Mouse (Mus musculus): ENCODE measurements around the gene Klhl29. TPM values are rescaled to one million over a fixed set of nuclear protein-coding genes. Genes with fewer than 3 reads are reported as not detected.

The Klhl29 gene
- polyA plus RNA-seq, 1 experiment: 2.4 TPM

DNA sequence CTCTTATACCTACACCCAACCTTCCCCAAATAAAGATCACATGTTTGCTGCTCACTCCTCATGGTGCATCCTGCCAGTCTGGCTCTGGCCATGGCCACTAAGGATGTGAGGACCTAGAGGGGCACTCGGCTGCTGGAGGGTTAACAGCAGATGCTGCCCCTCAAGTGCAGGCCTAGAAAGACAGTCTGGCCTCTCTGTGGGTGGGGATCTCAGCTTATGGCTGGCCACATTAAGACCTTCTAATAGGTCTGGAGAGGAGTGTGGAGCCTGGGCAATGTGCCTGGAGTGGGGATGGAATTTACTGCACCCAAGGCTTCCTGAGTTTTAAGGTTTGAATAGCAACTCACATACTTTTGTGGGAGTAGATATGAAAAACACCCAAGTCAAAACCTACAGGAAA is 188.8 kb downstream of the Klhl29 start:
- no peaks in the 10 kb centered on the region for H3K27me3 ChIP-seq (replicated peaks; ENCODE audit: control insufficient read depth, insufficient read depth, low read length)

DNA sequence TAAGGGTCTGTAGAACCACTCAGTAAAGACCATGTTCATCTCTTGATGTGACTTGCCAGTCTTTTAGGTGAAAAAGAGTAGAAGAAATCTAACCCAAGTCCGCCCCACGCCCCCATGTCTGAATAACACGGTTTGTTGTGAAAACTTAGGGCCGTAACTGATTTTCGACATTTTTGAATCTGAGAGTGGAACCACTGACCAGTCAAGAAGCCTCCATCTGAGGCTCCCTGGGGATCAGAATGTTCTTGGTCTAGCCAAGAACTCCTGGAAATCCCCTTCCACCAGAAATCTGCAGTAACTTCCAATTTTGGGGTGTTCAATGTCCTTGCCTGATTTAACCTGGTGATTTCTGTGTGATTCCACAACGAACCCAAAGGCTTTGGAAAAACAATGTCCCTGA is 189.9 kb downstream of the Klhl29 start:
- TF ChIP-seq CTCF (conservative IDR thresholded peaks at IDR 0.05; ENCODE audit: insufficient read depth, insufficient read length, low read depth, low read length) (no peak), POLR2A (IDR thresholded peaks at IDR 0.05; ENCODE audit: low read depth, low read length) (no peak)
- no peak for DNase-seq
- no peaks in the 10 kb centered on the region for H3K36me3 ChIP-seq (ENCODE audit: control insufficient read depth, insufficient read depth, low read length)
- H3K27ac ChIP-seq (ENCODE audit: insufficient read depth, low read depth, low read length): no peak overlapping the region
- H3K27me3 ChIP-seq (replicated peaks; ENCODE audit: control insufficient read depth, insufficient read depth, low read length): no peaks in the 10 kb centered on the region
- H3K4me1 ChIP-seq (ENCODE audit: control insufficient read depth, insufficient read depth, low read length): no peaks in the 10 kb centered on the region
- H3K4me3 ChIP-seq (ENCODE audit: insufficient read depth, low read depth, low read length): no peak overlapping the region
- WGBS: 86% methylated on average over 6 of the region's 6 CpGs

More for the DNA sequence above, 188.8 kb downstream of the Klhl29 start:
- no peak overlapping the region for H3K27ac ChIP-seq (ENCODE audit: insufficient read depth, low read depth, low read length)
- H3K4me3 ChIP-seq (ENCODE audit: insufficient read depth, low read depth, low read length): no peak overlapping the region
- WGBS: 74% methylated on average over 1 of the region's 1 CpGs
- H3K4me1 ChIP-seq (ENCODE audit: control insufficient read depth, insufficient read depth, low read length): no peaks in the 10 kb centered on the region; the same call in 1 of the 2 replicates
- DNase-seq: peak; percentile 28
- no peak for TF ChIP-seq CTCF (conservative IDR thresholded peaks at IDR 0.05; ENCODE audit: insufficient read depth, insufficient read length, low read depth, low read length)
- TF ChIP-seq POLR2A (IDR thresholded peaks at IDR 0.05; ENCODE audit: low read depth, low read length): no peak
- no peaks in the 10 kb centered on the region for H3K36me3 ChIP-seq (ENCODE audit: control insufficient read depth, insufficient read depth, low read length)

DNA sequence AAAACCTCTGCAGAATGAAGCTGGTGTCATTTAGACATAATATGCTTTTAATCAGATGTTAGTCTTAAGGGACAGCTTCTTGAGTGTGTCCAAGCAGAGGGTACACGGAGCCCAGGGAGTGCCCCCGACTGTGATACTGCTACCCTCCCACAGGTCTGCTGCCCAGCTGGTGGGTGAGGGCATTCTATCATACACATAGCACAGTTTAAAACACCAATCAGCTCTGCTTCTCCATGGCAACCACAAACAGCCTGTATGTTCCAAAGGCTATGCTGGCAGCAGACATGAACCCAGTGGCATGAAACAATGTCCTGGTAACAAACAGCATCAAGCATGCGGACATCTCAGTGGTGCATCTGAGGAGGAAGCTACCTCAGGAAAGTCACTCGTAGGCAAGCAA is 192.9 kb downstream of the Klhl29 start:
- no peak for TF ChIP-seq CTCF (conservative IDR thresholded peaks at IDR 0.05; ENCODE audit: insufficient read depth, insufficient read length, low read depth, low read length)
- no peak for TF ChIP-seq POLR2A (IDR thresholded peaks at IDR 0.05; ENCODE audit: low read depth, low read length)
- Histone ChIP-seq H3K4me3 (ENCODE audit: insufficient read depth, low read depth, low read length) (no peak overlapping the region), H3K36me3 (ENCODE audit: control insufficient read depth, insufficient read depth, low read length) (no peaks in the 10 kb centered on the region), H3K4me1 (ENCODE audit: control insufficient read depth, insufficient read depth, low read length) (no peaks in the 10 kb centered on the region), H3K27ac (ENCODE audit: insufficient read depth, low read depth, low read length) (no peak overlapping the region), H3K27me3 (replicated peaks; ENCODE audit: control insufficient read depth, insufficient read depth, low read length) (no peaks in the 10 kb centered on the region)
- no peak for DNase-seq
- 82% methylated on average over 4 of the region's 4 CpGs for WGBS

DNA sequence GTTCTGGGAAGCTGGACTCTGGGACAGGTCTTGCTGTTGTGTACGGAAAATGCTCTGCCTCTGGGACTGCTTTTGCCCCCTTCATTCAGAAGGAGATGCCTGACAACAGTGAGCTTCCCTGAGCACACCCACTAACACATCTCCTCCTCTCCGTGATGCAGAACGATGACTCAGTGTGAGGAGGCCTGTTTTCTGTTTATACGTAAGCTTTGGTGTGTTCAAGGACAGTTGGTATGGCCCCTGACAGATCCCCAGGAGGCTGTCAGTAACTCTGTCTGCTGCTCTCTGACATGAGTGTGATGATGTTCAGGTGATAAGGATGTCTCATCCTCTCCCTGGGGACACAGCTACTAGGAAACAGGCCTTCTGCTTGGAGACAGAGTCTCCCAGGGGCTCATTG is 193.3 kb downstream of the Klhl29 start:
- no peaks in the 10 kb centered on the region for H3K27me3 ChIP-seq (replicated peaks; ENCODE audit: control insufficient read depth, insufficient read depth, low read length)
- no peaks in the 10 kb centered on the region for H3K36me3 ChIP-seq (ENCODE audit: control insufficient read depth, insufficient read depth, low read length)
- DNase-seq: no peak
- H3K4me1 ChIP-seq (ENCODE audit: control insufficient read depth, insufficient read depth, low read length): no peaks in the 10 kb centered on the region
- 84% methylated on average over 4 of the region's 4 CpGs for WGBS
- TF ChIP-seq POLR2A (IDR thresholded peaks at IDR 0.05; ENCODE audit: low read depth, low read length) (no peak), CTCF (conservative IDR thresholded peaks at IDR 0.05; ENCODE audit: insufficient read depth, insufficient read length, low read depth, low read length) (no peak)
- no peak overlapping the region for H3K4me3 ChIP-seq (ENCODE audit: insufficient read depth, low read depth, low read length)
- no peak overlapping the region for H3K27ac ChIP-seq (ENCODE audit: insufficient read depth, low read depth, low read length)

DNA sequence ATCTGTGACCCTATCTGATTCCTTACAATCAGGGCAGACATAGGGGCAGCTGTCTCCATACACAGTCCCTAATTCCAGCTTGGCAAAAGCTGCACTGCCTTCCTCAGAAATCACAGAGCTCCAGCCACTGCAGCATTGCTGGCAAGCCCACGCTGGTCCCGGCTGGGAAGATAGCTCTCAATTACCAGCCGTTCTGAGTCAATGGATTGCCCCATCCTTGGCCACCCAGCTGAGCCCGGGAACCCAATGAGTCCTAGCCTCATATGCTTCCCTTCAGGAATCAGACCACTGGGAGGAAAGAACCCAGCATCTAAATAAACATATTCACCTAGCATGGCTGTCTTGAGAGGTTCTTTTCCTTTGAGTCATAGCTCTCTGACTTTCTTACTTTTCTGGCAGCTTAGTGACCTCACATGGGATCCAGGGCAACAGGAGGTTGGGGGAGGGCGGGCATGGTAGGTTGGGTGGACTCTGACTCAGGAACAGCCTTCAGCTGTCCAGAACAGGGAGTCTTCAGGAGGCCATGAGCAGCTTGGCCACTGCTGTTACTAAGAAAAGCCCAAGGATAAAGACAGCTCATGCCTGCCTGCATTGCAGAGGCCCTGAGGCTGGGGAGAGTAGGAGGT is 198.7 kb downstream of the Klhl29 start:
- no peak overlapping the region for H3K4me3 ChIP-seq (ENCODE audit: insufficient read depth, low read depth, low read length)
- H3K27ac ChIP-seq (ENCODE audit: insufficient read depth, low read depth, low read length): no peak overlapping the region
- H3K27me3 ChIP-seq (replicated peaks; ENCODE audit: control insufficient read depth, insufficient read depth, low read length): no peaks in the 10 kb centered on the region
- no peak for DNase-seq
- no peaks in the 10 kb centered on the region for H3K4me1 ChIP-seq (ENCODE audit: control insufficient read depth, insufficient read depth, low read length)
- TF ChIP-seq POLR2A (IDR thresholded peaks at IDR 0.05; ENCODE audit: low read depth, low read length): no peak
- no peak for TF ChIP-seq CTCF (conservative IDR thresholded peaks at IDR 0.05; ENCODE audit: insufficient read depth, insufficient read length, low read depth, low read length)
- no peaks in the 10 kb centered on the region for H3K36me3 ChIP-seq (ENCODE audit: control insufficient read depth, insufficient read depth, low read length)
- WGBS: 40% methylated on average over 5 of the region's 5 CpGs

DNA sequence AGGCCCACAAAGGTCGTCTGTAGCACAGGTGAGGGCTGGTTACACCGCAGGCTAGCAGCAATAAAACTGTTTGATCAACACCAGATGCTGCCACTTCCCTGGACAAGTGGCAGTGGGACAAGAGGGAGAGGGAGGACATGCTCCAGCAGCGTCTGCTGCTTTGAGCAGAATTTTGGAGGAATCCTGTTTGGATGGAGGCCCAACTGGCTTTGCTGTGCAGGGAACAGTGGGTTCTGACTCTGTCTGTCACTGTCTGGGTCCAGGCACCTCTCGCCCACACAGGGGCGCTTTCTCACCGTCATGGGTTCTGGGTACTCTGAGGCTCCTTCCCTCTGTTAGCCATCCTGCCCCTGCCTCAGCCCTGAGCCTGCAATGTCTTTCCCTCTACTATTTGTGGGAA is 209.3 kb downstream of the Klhl29 start:
- peak; percentile 24 for DNase-seq
- Histone ChIP-seq H3K4me3 (ENCODE audit: insufficient read depth, low read depth, low read length) (no peak overlapping the region), H3K4me1 (ENCODE audit: control insufficient read depth, insufficient read depth, low read length) (no peaks in the 10 kb centered on the region), H3K36me3 (ENCODE audit: control insufficient read depth, insufficient read depth, low read length) (no peaks in the 10 kb centered on the region), H3K27me3 (replicated peaks; ENCODE audit: control insufficient read depth, insufficient read depth, low read length) (no peaks in the 10 kb centered on the region), H3K27ac (ENCODE audit: insufficient read depth, low read depth, low read length) (no peak overlapping the region)
- 43% methylated on average over 6 of the region's 6 CpGs for WGBS
- TF ChIP-seq POLR2A (IDR thresholded peaks at IDR 0.05; ENCODE audit: low read depth, low read length) (no peak), CTCF (conservative IDR thresholded peaks at IDR 0.05; ENCODE audit: insufficient read depth, insufficient read length, low read depth, low read length) (peak; percentile 59)

DNA sequence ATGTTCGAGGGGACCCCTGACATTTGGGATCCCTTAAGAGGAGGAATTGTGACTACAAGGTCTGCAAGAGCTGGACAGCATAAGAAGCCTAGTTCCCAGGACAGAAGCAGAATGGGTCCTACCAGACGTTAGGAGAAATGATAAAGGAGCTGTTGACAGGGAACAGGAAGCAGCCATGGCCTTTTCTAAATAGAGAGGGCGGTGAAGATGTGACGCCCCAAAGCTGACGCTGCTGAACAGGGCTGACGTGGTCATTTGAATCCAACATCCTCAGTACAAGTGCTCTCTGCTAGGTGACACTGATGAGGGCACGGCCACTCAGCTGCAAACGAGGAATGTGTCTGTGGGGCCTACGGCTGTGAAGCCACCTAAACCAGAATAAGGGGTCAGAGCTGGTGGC is 210.1 kb downstream of the Klhl29 start:
- Histone ChIP-seq H3K27me3 (replicated peaks; ENCODE audit: control insufficient read depth, insufficient read depth, low read length) (no peaks in the 10 kb centered on the region), H3K4me3 (ENCODE audit: insufficient read depth, low read depth, low read length) (no peak overlapping the region), H3K36me3 (ENCODE audit: control insufficient read depth, insufficient read depth, low read length) (no peaks in the 10 kb centered on the region), H3K27ac (ENCODE audit: insufficient read depth, low read depth, low read length) (no peak overlapping the region), H3K4me1 (ENCODE audit: control insufficient read depth, insufficient read depth, low read length) (no peaks in the 10 kb centered on the region)
- WGBS: 59% methylated on average over 9 of the region's 9 CpGs
- peak; percentile 23 for DNase-seq
- TF ChIP-seq CTCF (conservative IDR thresholded peaks at IDR 0.05; ENCODE audit: insufficient read depth, insufficient read length, low read depth, low read length): no peak
- TF ChIP-seq POLR2A (IDR thresholded peaks at IDR 0.05; ENCODE audit: low read depth, low read length): no peak
